Mouse (Mus musculus) liver, adult 2 months (tissue): ENCODE results near the gene Stk10. TPM values are rescaled to one million over a fixed set of nuclear protein-coding genes. Genes with fewer than 3 reads are reported as not detected.
A peak's percentile ranks its signal among the peaks of the same experiment; 100 is the strongest.

Experiments used
- DNase-seq: peaks from one replicate; pipeline ENCODE4 v3.0.0-alpha.2; 2011; ENCODE audit warnings: low read depth, low spot score; ENCODE audit errors: extremely low read depth
- H3K27ac ChIP-seq: fragments of 200-500 bp; replicated peaks from 2 replicates; pipeline ENCODE4 v1.5.1; 2012; ENCODE audit warnings: low read depth, mild to moderate bottlenecking, control low read depth, inconsistent platforms, low read length; ENCODE audit not compliant: insufficient read depth
- H3K27me3 ChIP-seq: fragments of 200-500 bp; 2 replicates; pipeline ENCODE4 v1.6.1; 2012; ENCODE audit warnings: mild to moderate bottlenecking, moderate library complexity, low read length, inconsistent platforms; ENCODE audit not compliant: control insufficient read depth, insufficient read depth
- H3K36me3 ChIP-seq: fragments of 200-500 bp; 2 replicates; pipeline ENCODE4 v1.6.1; 2012; ENCODE audit warnings: low read length, inconsistent platforms; ENCODE audit not compliant: control insufficient read depth, insufficient read depth
- H3K4me1 ChIP-seq: fragments of 200-500 bp; 2 replicates; pipeline ENCODE4 v1.6.1; 2011; ENCODE audit warnings: low read length; ENCODE audit not compliant: control insufficient read depth, insufficient read depth
- H3K4me3 ChIP-seq: fragments of 200-500 bp; 2 replicates; pipeline ENCODE4 v1.5.1; 2011; ENCODE audit warnings: low read depth, mild to moderate bottlenecking, control low read depth, low read length, moderate library complexity; ENCODE audit not compliant: insufficient read depth
- H3K79me2 ChIP-seq: fragments of 200-500 bp; 2 replicates; pipeline ENCODE4 v1.6.1; 2012; ENCODE audit warnings: inconsistent platforms, mild to moderate bottlenecking, low read length, moderate library complexity; ENCODE audit not compliant: control insufficient read depth, insufficient read depth
- H3K9ac ChIP-seq: fragments of 200-500 bp; 2 replicates; pipeline ENCODE4 v1.6.1; 2012; ENCODE audit warnings: low read depth, mild to moderate bottlenecking, control low read depth, inconsistent platforms, low read length
- CTCF ChIP-seq: fragments of 200-500 bp; IDR thresholded peaks from 2 replicates; pipeline ENCODE4 v1.5.1; 2011; ENCODE audit warnings: low read depth, low read length, control low read depth
- POLR2A ChIP-seq: fragments of 200-500 bp; IDR thresholded peaks from 2 replicates; pipeline ENCODE4 v1.6.1; 2011; ENCODE audit warnings: low read length, control low read depth; ENCODE audit not compliant: insufficient read depth; ENCODE audit errors: extremely low read depth
- WGBS: fragments of 180-500 bp; shearing (Covaris S2); methylation state at CpG from one replicate; pipeline ENCODE4 v1.1.7; 2018; 5-methylcytosine and 5-hydroxymethylcytosine counted together
- polyA plus RNA-seq: library from polyadenylated mRNA; depleted of rRNA; stranded (reverse); fragments of >200 nt; gene quantifications from 2 replicates; pipeline ENCODE4 v1.2.3, GENCODE M21; 2012
- total RNA-seq: library from RNA; depleted of rRNA; stranded (reverse); fragments of >200 nt; gene quantifications from 2 replicates; pipeline ENCODE4 v1.2.3, GENCODE M21; 2014

Stk10 gene
- total and polyA plus RNA-seq, 2 experiments: 2.0 to 2.4 TPM

GRCm38 (mm10) chr11:32589201-32589600, 56.1 kb downstream of the Stk10 start:
- H3K9ac ChIP-seq: no peak overlapping the region
- H3K79me2 ChIP-seq: no peaks in the 10 kb centered on the region
- no peak for DNase-seq
- H3K4me3 ChIP-seq: no peak overlapping the region
- no peaks in the 10 kb centered on the region for H3K36me3 ChIP-seq
- no peak for TF ChIP-seq CTCF
- no peak for TF ChIP-seq POLR2A
- H3K4me1 ChIP-seq: no peaks in the 10 kb centered on the region
- H3K27me3 ChIP-seq: no peaks in the 10 kb centered on the region
- no peak overlapping the region for H3K27ac ChIP-seq
- 92% methylated on average over 12 of the region's 12 CpGs for WGBS

- no peak overlapping the region for H3K9ac ChIP-seq
- H3K27ac ChIP-seq: no peak overlapping the region
- no peaks in the 10 kb centered on the region for H3K79me2 ChIP-seq
- no peak overlapping the region for H3K4me3 ChIP-seq
- DNase-seq: no peak
- WGBS: 95% methylated on average over 8 of the region's 8 CpGs
- no peaks in the 10 kb centered on the region for H3K4me1 ChIP-seq
- no peaks in the 10 kb centered on the region for H3K27me3 ChIP-seq
- H3K36me3 ChIP-seq: no peaks in the 10 kb centered on the region
- TF ChIP-seq CTCF: no peak
- TF ChIP-seq POLR2A: no peak
These were observed 56.7 kb downstream of the Stk10 start for GRCm38 (mm10) chr11:32589791-32590190.

GRCm38 (mm10) chr11:32590205-32590604, 57.1 kb downstream of the Stk10 start:
- H3K79me2 ChIP-seq: no peaks in the 10 kb centered on the region
- H3K27me3 ChIP-seq: no peaks in the 10 kb centered on the region
- H3K36me3 ChIP-seq: no peaks in the 10 kb centered on the region
- H3K4me1 ChIP-seq: no peaks in the 10 kb centered on the region
- WGBS: 86% methylated on average over 6 of the region's 6 CpGs
- no peak overlapping the region for H3K9ac ChIP-seq
- TF ChIP-seq POLR2A: no peak
- TF ChIP-seq CTCF: no peak
- H3K4me3 ChIP-seq: no peak overlapping the region
- no peak for DNase-seq
- no peak overlapping the region for H3K27ac ChIP-seq

GRCm38 (mm10) chr11:32591921-32592850, 59.1 kb downstream of the Stk10 start:
- no peaks in the 10 kb centered on the region for H3K79me2 ChIP-seq
- no peak for DNase-seq
- no peaks in the 10 kb centered on the region for H3K27me3 ChIP-seq
- H3K4me1 ChIP-seq: no peaks in the 10 kb centered on the region
- no peaks in the 10 kb centered on the region for H3K36me3 ChIP-seq
- 87% methylated on average over 12 of the region's 12 CpGs for WGBS
- TF ChIP-seq POLR2A (no peak), CTCF (peak; percentile 49)
- no peak overlapping the region for H3K27ac ChIP-seq
- no peak overlapping the region for H3K4me3 ChIP-seq
- no peak overlapping the region for H3K9ac ChIP-seq

GRCm38 (mm10) chr11:32593081-32593480, 60.0 kb downstream of the Stk10 start:
- Histone ChIP-seq H3K79me2 (no peaks in the 10 kb centered on the region), H3K27me3 (no peaks in the 10 kb centered on the region), H3K4me3 (no peak overlapping the region), H3K4me1 (no peaks in the 10 kb centered on the region), H3K27ac (no peak overlapping the region), H3K36me3 (no peaks in the 10 kb centered on the region), H3K9ac (no peak overlapping the region)
- TF ChIP-seq POLR2A: no peak
- TF ChIP-seq CTCF: no peak
- WGBS: 84% methylated on average over 7 of the region's 7 CpGs
- no peak for DNase-seq

GRCm38 (mm10) chr11:32594122-32594521, 61.0 kb downstream of the Stk10 start:
- WGBS: 90% methylated on average over 4 of the region's 4 CpGs
- no peak overlapping the region for H3K9ac ChIP-seq
- no peaks in the 10 kb centered on the region for H3K27me3 ChIP-seq
- no peak overlapping the region for H3K4me3 ChIP-seq
- H3K27ac ChIP-seq: no peak overlapping the region
- H3K4me1 ChIP-seq: no peaks in the 10 kb centered on the region
- no peak for DNase-seq
- no peaks in the 10 kb centered on the region for H3K36me3 ChIP-seq
- no peaks in the 10 kb centered on the region for H3K79me2 ChIP-seq
- TF ChIP-seq POLR2A (no peak), CTCF (peak; percentile 50; the same call in 1 of the 2 replicates)
